Mouse (Mus musculus) ES-E14 (cell line): Measurements from ENCODE around the gene Irak2.

ENCODE experiments used
- CHD2 ChIP-seq: IDR thresholded peaks from 2 replicates; pipeline ENCODE4 v1.6.1; 2014; ENCODE audit warnings: mild to moderate bottlenecking, low read depth, low read length, inconsistent platforms
- HCFC1 ChIP-seq: IDR thresholded peaks from 2 replicates; pipeline ENCODE4 v1.6.1; 2012; ENCODE audit warnings: low read length, inconsistent platforms, borderline replicate concordance; ENCODE audit not compliant: insufficient read depth
- MAFK ChIP-seq: IDR thresholded peaks from 2 replicates; pipeline ENCODE4 v1.6.1; 2014; ENCODE audit warnings: mild to moderate bottlenecking, low read depth, low read length, inconsistent platforms; ENCODE audit not compliant: insufficient read depth
- ZC3H11A ChIP-seq: IDR thresholded peaks from 2 replicates; pipeline ENCODE4 v1.6.1; 2012; ENCODE audit warnings: low read depth, mild to moderate bottlenecking, inconsistent platforms, low read length, borderline replicate concordance

GRCm38 (mm10) chr6:113675991-113676390 is 37.7 kb downstream of the Irak2 start:
- TF ChIP-seq CHD2 = no peak
- no peak for TF ChIP-seq HCFC1
- TF ChIP-seq MAFK = no peak
- no peak for TF ChIP-seq ZC3H11A
